Mouse (Mus musculus) large intestine, adult 2 months (tissue): ENCODE measurements at regions not wholly inside any gene's neighbourhood (a gene's known extent, or its start where the extent isn't known, plus 50 kb on each side); places are given as distances from the start of the nearest gene placed in this dataset.

Source experiments
- DNase-seq: peaks from one replicate; pipeline ENCODE4 v3.0.0-alpha.2; 2012; ENCODE audit warnings: low read depth, low spot score
- WGBS: fragments of 180-500 bp; shearing (Covaris S2); methylation state at CpG from one replicate; pipeline ENCODE4 v1.1.7; 2018; 5-methylcytosine and 5-hydroxymethylcytosine counted together

GRCm38 (mm10) chr3:143022486-143022885 lies 140.7 kb upstream of the Pkn2 start:
- no peak for DNase-seq
- WGBS, result 51% methylated on average over 4 of the region's 4 CpGs

GRCm38 (mm10) chr3:143021159-143021871 lies 139.5 kb upstream of the Pkn2 start:
- DNase-seq, result no peak
- 83% methylated on average over 11 of the region's 11 CpGs for WGBS

GRCm38 (mm10) chr3:143017480-143017879 lies 135.7 kb upstream of the Pkn2 start:
- no peak for DNase-seq
- 88% methylated on average over 4 of the region's 4 CpGs for WGBS

- no peak for DNase-seq
- 52% methylated on average over 5 of the region's 5 CpGs for WGBS
Observed at GRCm38 (mm10) chr3:143016758-143017157, 135.0 kb upstream of the Pkn2 start.

- 67% methylated on average over 4 of the region's 4 CpGs for WGBS
- no peak for DNase-seq
Observed at GRCm38 (mm10) chr3:143014421-143014820, 132.6 kb upstream of the Pkn2 start.

- DNase-seq, result no peak
- 66% methylated on average over 3 of the region's 3 CpGs for WGBS
Observed at GRCm38 (mm10) chr3:143007047-143007446, 125.2 kb upstream of the Pkn2 start.

GRCm38 (mm10) chr3:143001952-143002351 lies 120.1 kb upstream of the Pkn2 start:
- no peak for DNase-seq
- WGBS, result 70% methylated on average over 5 of the region's 5 CpGs

- no peak for DNase-seq
- 54% methylated on average over 3 of the region's 3 CpGs for WGBS
Observed at GRCm38 (mm10) chr3:142995981-142996743, 114.4 kb upstream of the Pkn2 start.

GRCm38 (mm10) chr3:142984547-142984946 lies 102.7 kb upstream of the Pkn2 start:
- WGBS, result 82% methylated on average over 5 of the region's 5 CpGs
- no peak for DNase-seq

- DNase-seq, result no peak
- 76% methylated on average over 3 of the region's 3 CpGs for WGBS
Observed at GRCm38 (mm10) chr3:142981221-142981620, 99.4 kb upstream of the Pkn2 start.

- no peak for DNase-seq
- 42% methylated on average over 4 of the region's 4 CpGs for WGBS
Observed at GRCm38 (mm10) chr3:142979161-142979560, 97.4 kb upstream of the Pkn2 start.

- WGBS, result 95% methylated on average over 7 of the region's 7 CpGs
- no peak for DNase-seq
Observed at GRCm38 (mm10) chr3:142976519-142977394, 95.0 kb upstream of the Pkn2 start.

- no peak for DNase-seq
- WGBS, result 77% methylated on average over 8 of the region's 8 CpGs
Observed at GRCm38 (mm10) chr3:142975606-142976005, 93.8 kb upstream of the Pkn2 start.

GRCm38 (mm10) chr3:142969501-142969900 lies 87.7 kb upstream of the Pkn2 start:
- no peak for DNase-seq
- WGBS, result 22% methylated on average over 2 of the region's 2 CpGs

- 75% methylated on average over 4 of the region's 4 CpGs for WGBS
- DNase-seq, result no peak
Observed at GRCm38 (mm10) chr3:142965604-142966003, 83.8 kb upstream of the Pkn2 start.

- DNase-seq, result no peak
- WGBS, result 84% methylated on average over 4 of the region's 4 CpGs
Observed at GRCm38 (mm10) chr3:142963818-142964372, 82.1 kb upstream of the Pkn2 start.

GRCm38 (mm10) chr3:142957768-142958167 lies 76.0 kb upstream of the Pkn2 start:
- WGBS, result 77% methylated on average over 8 of the region's 8 CpGs
- no peak for DNase-seq

GRCm38 (mm10) chr3:142948771-142949170 lies 67.0 kb upstream of the Pkn2 start:
- DNase-seq, result no peak
- WGBS, result 41% methylated on average over 7 of the region's 7 CpGs

GRCm38 (mm10) chr3:142941319-142942024 lies 59.7 kb upstream of the Pkn2 start:
- 28% methylated on average over 6 of the region's 6 CpGs for WGBS
- DNase-seq, result no peak
